Mouse (Mus musculus) Patski (cell line): ENCODE data around the gene Snd1. TPM values are rescaled to one million over a fixed set of nuclear protein-coding genes. Genes with fewer than 3 reads are reported as not detected.

Source experiments
- ATAC-seq: fragments of 100-300 bp; one replicate; pipeline ENCODE4 v1.8.0; 2021
- CTCF ChIA-PET: fragments of 350-600 bp; sonication (Branson Sonifier 250); formaldehyde crosslinking; loops from one replicate; lab custom pipeline; 2022; ENCODE audit warnings: inconsistent platforms; lab: Charles Lee
- POLR2A ChIA-PET: fragments of 350-600 bp; sonication (Branson Sonifier 250); formaldehyde crosslinking; loops from one replicate; lab custom pipeline; 2022; ENCODE audit warnings: antibody characterized with exemption, inconsistent platforms; lab: Charles Lee
- DNase-seq: peaks from one replicate; pipeline ENCODE4 v3.0.0-alpha.2; 2011; ENCODE audit warnings: low read depth, low spot score
- H3K27me3 ChIP-seq: fragments of 371-371 bp; one replicate; pipeline ENCODE4 v1.5.1; 2021
- CTCF ChIP-seq: fragments of 100-300 bp; IDR thresholded peaks from one replicate; pipeline ENCODE4 v1.5.1; 2021
- in situ Hi-C: fragments of 300-500 bp; cut with MboI; formaldehyde crosslinking; loops from 3 replicates; pipeline ENCODE4 v1.11.1; 2018; ENCODE audit warnings: low pct_unique_long_range_greater_than_20kb, mixed read lengths
- polyA plus RNA-seq: library from polyadenylated mRNA; unstranded; gene quantifications from one replicate; pipeline ENCODE4 v1.2.3, GENCODE M21; 2021

Gene Snd1
- polyA plus RNA-seq, 1 experiment from 2014 or later: 107 TPM

GRCm38 (mm10) chr6:28982817-28983216 is 507.9 kb downstream of the Snd1 start:
- no peak for TF ChIP-seq CTCF
- ATAC-seq (no peak), DNase-seq (no peak)
- H3K27me3 ChIP-seq: peaks cover 4% of the 10 kb centered on the region
- ChIA-PET CTCF (no interaction called here), POLR2A (no interaction called here)
- in situ Hi-C loops: loop anchor here (5.0 kb wide), 1 partner anchor 39 kb away; no protein-coding TSS in a partner anchor

Other genes with a start within 250 kb of the Snd1 start
- gene Zfp800, start 77.1 kb upstream of the Snd1 start, polyA plus RNA-seq: 20.2 TPM
- 187 TPM for gene Arf5, start 51.6 kb upstream of the Snd1 start, polyA plus RNA-seq
- not detected for gene Fscn3, start 47.4 kb upstream of the Snd1 start, polyA plus RNA-seq
- 17.8 TPM for gene Gcc1, start 46.7 kb upstream of the Snd1 start, polyA plus RNA-seq
- gene Pax4, start 25.8 kb upstream of the Snd1 start, polyA plus RNA-seq: not detected